Mouse (Mus musculus) thymus, adult 2 months (tissue): ENCODE measurements around the gene Cep95.

ENCODE experiments used
- CTCF ChIP-seq: fragments of 200-500 bp; IDR thresholded peaks from 2 replicates; pipeline ENCODE4 v1.5.1; 2012; ENCODE audit warnings: mild to moderate bottlenecking, control low read depth, low read length, moderate library complexity, borderline replicate concordance; ENCODE audit not compliant: control insufficient read depth, poor library complexity, insufficient read depth; ENCODE audit errors: extremely low read depth
- POLR2A ChIP-seq: fragments of 200-500 bp; IDR thresholded peaks from 2 replicates; pipeline ENCODE4 v1.6.1; 2012; ENCODE audit warnings: mild to moderate bottlenecking, low read length, control low read depth, moderate library complexity; ENCODE audit not compliant: control insufficient read depth, poor library complexity, insufficient read depth; ENCODE audit errors: extremely low read depth

GRCm38 (mm10) chr11:106820972-106821371, 31.9 kb downstream of the Cep95 start:
- TF ChIP-seq CTCF = no peak
- no peak for TF ChIP-seq POLR2A
